Comparison of ENCODE assay signal across 9 mouse cellular contexts in genomic region chr9:114562031-114562918, GRCm38 (mm10). TPM values are rescaled to one million over a fixed set of nuclear protein-coding genes. Genes with fewer than 3 reads are reported as not detected.
DNase-seq lines count a peak whose midpoint lies in the region; ATAC-seq and TF ChIP-seq lines count a peak whose summit lies in the region.
"Had no signal": no experiment of that assay in that cellular context is flagged by ENCODE, and none has a peak within 500 bp of the region (broad histone marks: within the 10 kb centered on the region; RNA-seq: fewer than 3 reads in every experiment).

No protein-coding gene starts in this region.

- H3K4me3 ChIP-seq in kidney, embryonic 16.5 days (ENCODE audit: low read length), result peak overlapping the region; percentile 63
- peak overlapping the region; percentile 64 for H3K4me3 ChIP-seq in embryonic facial prominence, embryonic 13.5 days
- peak overlapping the region; percentile 56 for H3K4me3 ChIP-seq in midbrain, postnatal 0 days (ENCODE audit: low read depth, low read length)
- no peak overlapping the region for H3K4me3 ChIP-seq in cerebellum, adult 2 months (replicated peaks; ENCODE audit: insufficient read depth, low read depth, low read length)

- peaks cover 28% of the 10 kb centered on the region for H3K4me1 ChIP-seq in kidney, embryonic 16.5 days (ENCODE audit: insufficient read depth, low read length)
- peaks cover 39% of the 10 kb centered on the region for H3K4me1 ChIP-seq in embryonic facial prominence, embryonic 13.5 days
- 0 out of 2 replicates have a peak, but pooled peaks cover 7% of the 10 kb centered on the region for H3K4me1 ChIP-seq in midbrain, postnatal 0 days (ENCODE audit: insufficient read depth, low read length)
- H3K4me1 ChIP-seq in cerebellum, adult 2 months (ENCODE audit: control insufficient read depth, insufficient read depth, low read length), result no peaks in the 10 kb centered on the region

- no peaks in the 10 kb centered on the region for H3K9me3 ChIP-seq in kidney, embryonic 16.5 days (ENCODE audit: low read length)
- no peaks in the 10 kb centered on the region for H3K9me3 ChIP-seq in embryonic facial prominence, embryonic 13.5 days
- H3K9me3 ChIP-seq in midbrain, postnatal 0 days (ENCODE audit: low read length), result no peaks in the 10 kb centered on the region

- DNase-seq in kidney, adult 9 months, result no peak
- peak; percentile 24 for DNase-seq in induced T-regulatory cell, adult 2 months (ENCODE audit: low read depth)
- DNase-seq in midbrain, postnatal 0 days (ENCODE audit: low spot score), result no peak
- no peak for DNase-seq in cerebellum, adult 2 months
- no peak for DNase-seq in cerebellum, postnatal 36 days
- DNase-seq in adrenal gland, adult 8-10 months, result no peak
- DNase-seq: gastrocnemius, postnatal 25 days had no signal

- peak; percentile 24 for ATAC-seq in kidney, embryonic 16.5 days (ENCODE audit: low FRiP score, low TSS enrichment)
- no peak for ATAC-seq in embryonic facial prominence, embryonic 13.5 days (ENCODE audit: insufficient number of reproducible peaks, insufficient read depth, low FRiP score, low TSS enrichment, low read depth)
- no peak for ATAC-seq in midbrain, postnatal 0 days (ENCODE audit: low FRiP score)

- peak overlapping the region; percentile 87 for H3K9ac ChIP-seq in kidney, embryonic 16.5 days (replicated peaks; ENCODE audit: low read length)
- peak overlapping the region; percentile 73 for H3K9ac ChIP-seq in embryonic facial prominence, embryonic 13.5 days
- H3K9ac ChIP-seq in midbrain, postnatal 0 days (replicated peaks; ENCODE audit: low read length, poor library complexity, severe bottlenecking), result no peak overlapping the region

- TF ChIP-seq POLR2A in cerebellum, adult 2 months (IDR thresholded peaks at IDR 0.05; ENCODE audit: borderline replicate concordance, insufficient read depth, low read length), result no peak

- peak overlapping the region; percentile 4; the same call in 1 of the 2 replicates for H3K27ac ChIP-seq in kidney, embryonic 16.5 days (ENCODE audit: low read length)
- no peak overlapping the region for H3K27ac ChIP-seq in embryonic facial prominence, embryonic 13.5 days
- H3K27ac ChIP-seq in midbrain, postnatal 0 days (ENCODE audit: low read depth, low read length), result no peak overlapping the region
- H3K27ac ChIP-seq in cerebellum, adult 2 months (ENCODE audit: insufficient read depth, low read length), result no peak overlapping the region

- peaks cover 29% of the 10 kb centered on the region for H3K27me3 ChIP-seq in kidney, embryonic 16.5 days (ENCODE audit: insufficient read depth, low read length)
- H3K27me3 ChIP-seq in embryonic facial prominence, embryonic 13.5 days, result peaks cover 52% of the 10 kb centered on the region
- H3K27me3 ChIP-seq in midbrain, postnatal 0 days (ENCODE audit: insufficient read depth, low read length), result peaks cover 54% of the 10 kb centered on the region
- peaks cover 2% of the 10 kb centered on the region; the same call in 1 of the 2 replicates for H3K27me3 ChIP-seq in cerebellum, adult 2 months (ENCODE audit: control insufficient read depth, insufficient read depth, low read length)

- under 1% methylated on average over 82 of the region's 101 CpGs for WGBS in kidney, embryonic 16.5 days
- under 1% methylated on average over 65 of the region's 101 CpGs for WGBS in embryonic facial prominence, embryonic 13.5 days
- WGBS in midbrain, postnatal 0 days, result under 1% methylated on average over 70 of the region's 101 CpGs
- 1% methylated on average over 100 of the region's 101 CpGs for WGBS in cerebellum, adult 2 months

- no peaks in the 10 kb centered on the region for H3K36me3 ChIP-seq in kidney, embryonic 16.5 days (ENCODE audit: insufficient read depth, low read length)
- H3K36me3 ChIP-seq in embryonic facial prominence, embryonic 13.5 days, result no peaks in the 10 kb centered on the region
- no peaks in the 10 kb centered on the region for H3K36me3 ChIP-seq in midbrain, postnatal 0 days (ENCODE audit: insufficient read depth, low read length)

- peak overlapping the region; percentile 96 for H3K4me2 ChIP-seq in kidney, embryonic 16.5 days (replicated peaks; ENCODE audit: low read depth, low read length)
- peak overlapping the region; percentile 95 for H3K4me2 ChIP-seq in embryonic facial prominence, embryonic 13.5 days
- H3K4me2 ChIP-seq in midbrain, postnatal 0 days (ENCODE audit: low read depth, low read length, poor library complexity, severe bottlenecking), result peak overlapping the region; percentile 80

- TF ChIP-seq CTCF in midbrain, postnatal 0 days (IDR thresholded peaks at IDR 0.05), result no peak
- no peak for TF ChIP-seq CTCF in cerebellum, adult 2 months (IDR thresholded peaks at IDR 0.05; ENCODE audit: borderline replicate concordance, insufficient read depth, low read depth, low read length)

RNA-seq across cellular contexts. Expression of gene Trim71, which starts 1.9 kb away (rescaled TPM):
- 0.69 and 0.89 TPM in 2 replicates for polyA plus RNA-seq in kidney, embryonic 16.5 days (2015; fragmentation: Nextera tagmentation; extraction: Ambion mirVana)
- polyA plus RNA-seq in embryonic facial prominence, embryonic 13.5 days (2015; fragmentation: Nextera tagmentation; extraction: Ambion mirVana), result 0.39 and 0.46 TPM in 2 replicates
- total RNA-seq in midbrain, postnatal 0 days (2014; rRNA removed), result 0.14 and 0.27 TPM in 2 replicates
- 0.14 and 0.15 TPM in 2 replicates for polyA plus RNA-seq in midbrain, postnatal 0 days (2015; fragmentation: Nextera tagmentation; extraction: Ambion mirVana)
- polyA plus RNA-seq in cerebellum, adult 2 months (2012; rRNA removed), result 0.03 and 0.05 TPM in 2 replicates
- under 1 TPM in 1 of 4 experiments, not detected in 3; 0.03 TPM for total RNA-seq in adrenal gland, adult 8-10 months (2022)
- total RNA-seq: gastrocnemius, postnatal 25 days had no signal

RNA-seq across cellular contexts. Expression of gene C130032M10Rik, which starts 46.8 kb away (rescaled TPM):
- 0.22 and 0.36 TPM in 2 replicates for polyA plus RNA-seq in kidney, embryonic 16.5 days (2015; fragmentation: Nextera tagmentation; extraction: Ambion mirVana)
- polyA plus RNA-seq in embryonic facial prominence, embryonic 13.5 days (2015; fragmentation: Nextera tagmentation; extraction: Ambion mirVana), result 0.59 and 0.60 TPM in 2 replicates
- not detected in 2 replicates for total RNA-seq in midbrain, postnatal 0 days (2014; rRNA removed)
- not detected in 2 replicates for polyA plus RNA-seq in midbrain, postnatal 0 days (2015; fragmentation: Nextera tagmentation; extraction: Ambion mirVana)
- polyA plus RNA-seq in cerebellum, adult 2 months (2012; rRNA removed), result not detected in 2 replicates
- total RNA-seq in adrenal gland, adult 8-10 months (2022), result under 1 TPM in 1 of 4 experiments, not detected in 3; 0.43 TPM
- total RNA-seq: gastrocnemius, postnatal 25 days had no signal

RNA-seq across cellular contexts. Expression of gene Ccr4, which starts 57.6 kb away (rescaled TPM):
- polyA plus RNA-seq in kidney, embryonic 16.5 days (2015; fragmentation: Nextera tagmentation; extraction: Ambion mirVana), result 0.49 and 1.4 TPM in 2 replicates
- polyA plus RNA-seq in embryonic facial prominence, embryonic 13.5 days (2015; fragmentation: Nextera tagmentation; extraction: Ambion mirVana), result 0.14 and 0.56 TPM in 2 replicates
- not detected in 2 replicates for total RNA-seq in midbrain, postnatal 0 days (2014; rRNA removed)
- not detected in 2 replicates for polyA plus RNA-seq in midbrain, postnatal 0 days (2015; fragmentation: Nextera tagmentation; extraction: Ambion mirVana)
- not detected in 2 replicates for polyA plus RNA-seq in cerebellum, adult 2 months (2012; rRNA removed)
- total RNA-seq in adrenal gland, adult 8-10 months (2022), result not detected
- total RNA-seq: gastrocnemius, postnatal 25 days had no signal
